Mouse (Mus musculus): ENCODE data around the gene Lrrk1. TPM values are rescaled to one million over a fixed set of nuclear protein-coding genes. Genes with fewer than 3 reads are reported as not detected.

Gene Lrrk1
- polyA plus RNA-seq (2015; fragmentation: Nextera tagmentation; extraction: Ambion mirVana), result 7.0 and 8.0 TPM in 2 replicates

GRCm38 (mm10) chr7:66387813-66388521 lies at the start of gene Lrrk1:
Gene Lrrk1, minus strand, starts transcription at chr7:66388350.
- Histone ChIP-seq H3K27ac (replicated peaks) (peak within 1 kb of the TSS; percentile 69), H3K36me3 (no peaks in the 10 kb centered on the region), H3K9me3 (no peaks in the 10 kb centered on the region), H3K9ac (peak within 1 kb of the TSS; percentile 93), H3K4me2 (peak within 1 kb of the TSS; percentile 81), H3K4me3 (peak within 1 kb of the TSS; percentile 78), H3K27me3 (replicated peaks) (peaks cover 1% of the 10 kb centered on the region; the same call in 1 of the 2 replicates), H3K4me1 (peaks cover 14% of the 10 kb centered on the region)
- WGBS, result under 1% methylated on average over 70 of the region's 70 CpGs
- peak; percentile 58; the same call in 1 of the 2 replicates for ATAC-seq (ENCODE audit: extremely low read depth, insufficient number of reproducible peaks, low FRiP score, low TSS enrichment)

GRCm38 (mm10) chr7:66434453-66434935 lies 46.3 kb upstream of the Lrrk1 start:
- H3K4me2 ChIP-seq, result no peak overlapping the region
- no peak overlapping the region for H3K9ac ChIP-seq
- H3K27me3 ChIP-seq (replicated peaks), result peaks cover 10% of the 10 kb centered on the region
- no peak for ATAC-seq (ENCODE audit: extremely low read depth, insufficient number of reproducible peaks, low FRiP score, low TSS enrichment)
- H3K27ac ChIP-seq (replicated peaks), result no peak overlapping the region
- WGBS, result 43% methylated on average over 10 of the region's 10 CpGs
- H3K4me1 ChIP-seq, result peaks cover 13% of the 10 kb centered on the region
- no peak overlapping the region for H3K4me3 ChIP-seq
- no peaks in the 10 kb centered on the region for H3K9me3 ChIP-seq
- H3K36me3 ChIP-seq, result no peaks in the 10 kb centered on the region

GRCm38 (mm10) chr7:66427437-66428161 lies 39.4 kb upstream of the Lrrk1 start, which contains the start of gene Aldh1a3:
Gene Aldh1a3, minus strand, starts transcription at chr7:66427517.
- Histone ChIP-seq H3K4me1 (peaks cover 19% of the 10 kb centered on the region), H3K27ac (replicated peaks) (no peak within 1 kb of the TSS), H3K9ac (peak within 1 kb of the TSS; percentile 67), H3K36me3 (no peaks in the 10 kb centered on the region), H3K4me2 (peak within 1 kb of the TSS; percentile 87), H3K27me3 (replicated peaks) (peaks cover 69% of the 10 kb centered on the region), H3K9me3 (no peaks in the 10 kb centered on the region), H3K4me3 (peak within 1 kb of the TSS; percentile 54)
- ATAC-seq (ENCODE audit: extremely low read depth, insufficient number of reproducible peaks, low FRiP score, low TSS enrichment), result peak; percentile 41; the same call in 1 of the 2 replicates
- under 1% methylated on average over 54 of the region's 56 CpGs for WGBS

GRCm38 (mm10) chr7:66427053-66427436 lies 38.9 kb upstream of the Lrrk1 start:
- H3K27ac ChIP-seq (replicated peaks), result no peak overlapping the region
- H3K4me3 ChIP-seq, result peak overlapping the region; percentile 54
- peak overlapping the region; percentile 67 for H3K9ac ChIP-seq
- ATAC-seq (ENCODE audit: extremely low read depth, insufficient number of reproducible peaks, low FRiP score, low TSS enrichment), result no peak
- peak overlapping the region; percentile 87 for H3K4me2 ChIP-seq
- H3K9me3 ChIP-seq, result no peaks in the 10 kb centered on the region
- H3K36me3 ChIP-seq, result no peaks in the 10 kb centered on the region
- H3K27me3 ChIP-seq (replicated peaks), result peaks cover 69% of the 10 kb centered on the region
- peaks cover 19% of the 10 kb centered on the region for H3K4me1 ChIP-seq
- 1% methylated on average over 23 of the region's 23 CpGs for WGBS

GRCm38 (mm10) chr7:66421903-66422302 lies 33.8 kb upstream of the Lrrk1 start:
- Histone ChIP-seq H3K27ac (replicated peaks) (no peak overlapping the region), H3K9ac (no peak overlapping the region), H3K4me3 (no peak overlapping the region), H3K9me3 (no peaks in the 10 kb centered on the region), H3K4me1 (peaks cover 3% of the 10 kb centered on the region), H3K36me3 (no peaks in the 10 kb centered on the region), H3K27me3 (replicated peaks) (peaks cover 50% of the 10 kb centered on the region), H3K4me2 (no peak overlapping the region)
- no peak for ATAC-seq (ENCODE audit: extremely low read depth, insufficient number of reproducible peaks, low FRiP score, low TSS enrichment)
- WGBS, result 74% methylated on average over 8 of the region's 8 CpGs

GRCm38 (mm10) chr7:66418981-66419380 lies 30.8 kb upstream of the Lrrk1 start:
- Histone ChIP-seq H3K27me3 (replicated peaks) (peaks cover 21% of the 10 kb centered on the region), H3K36me3 (no peaks in the 10 kb centered on the region), H3K4me1 (no peaks in the 10 kb centered on the region), H3K27ac (replicated peaks) (no peak overlapping the region), H3K9ac (no peak overlapping the region; the same call in 1 of the 2 replicates), H3K4me2 (no peak overlapping the region), H3K9me3 (no peaks in the 10 kb centered on the region), H3K4me3 (no peak overlapping the region)
- ATAC-seq (ENCODE audit: extremely low read depth, insufficient number of reproducible peaks, low FRiP score, low TSS enrichment), result no peak
- WGBS, result 45% methylated on average over 12 of the region's 12 CpGs

- Histone ChIP-seq H3K9me3 (no peaks in the 10 kb centered on the region), H3K9ac (no peak overlapping the region), H3K4me3 (no peak overlapping the region), H3K4me1 (peaks cover 13% of the 10 kb centered on the region), H3K27me3 (replicated peaks) (peaks cover 17% of the 10 kb centered on the region; the same call in 1 of the 2 replicates), H3K36me3 (no peaks in the 10 kb centered on the region), H3K27ac (replicated peaks) (no peak overlapping the region), H3K4me2 (no peak overlapping the region)
- WGBS, result 69% methylated on average over 4 of the region's 4 CpGs
- ATAC-seq (ENCODE audit: extremely low read depth, insufficient number of reproducible peaks, low FRiP score, low TSS enrichment), result no peak
Observed at GRCm38 (mm10) chr7:66416829-66417228, 28.7 kb upstream of the Lrrk1 start.

GRCm38 (mm10) chr7:66413093-66413492 lies 24.9 kb upstream of the Lrrk1 start:
- Histone ChIP-seq H3K9me3 (no peaks in the 10 kb centered on the region), H3K4me1 (peaks cover 13% of the 10 kb centered on the region), H3K4me2 (no peak overlapping the region), H3K27ac (replicated peaks) (no peak overlapping the region), H3K4me3 (no peak overlapping the region), H3K27me3 (replicated peaks) (peaks cover 4% of the 10 kb centered on the region; the same call in 1 of the 2 replicates), H3K9ac (no peak overlapping the region), H3K36me3 (no peaks in the 10 kb centered on the region)
- no peak for ATAC-seq (ENCODE audit: extremely low read depth, insufficient number of reproducible peaks, low FRiP score, low TSS enrichment)
- WGBS, result 74% methylated on average over 7 of the region's 7 CpGs

GRCm38 (mm10) chr7:66409433-66409832 lies 21.3 kb upstream of the Lrrk1 start:
- Histone ChIP-seq H3K4me3 (no peak overlapping the region), H3K4me2 (no peak overlapping the region), H3K9me3 (no peaks in the 10 kb centered on the region), H3K4me1 (peaks cover 41% of the 10 kb centered on the region), H3K36me3 (no peaks in the 10 kb centered on the region), H3K27ac (replicated peaks) (no peak overlapping the region), H3K27me3 (replicated peaks) (peaks cover 4% of the 10 kb centered on the region; the same call in 1 of the 2 replicates), H3K9ac (no peak overlapping the region)
- no peak for ATAC-seq (ENCODE audit: extremely low read depth, insufficient number of reproducible peaks, low FRiP score, low TSS enrichment)
- WGBS, result 65% methylated on average over 6 of the region's 6 CpGs

- Histone ChIP-seq H3K27me3 (replicated peaks) (peaks cover 4% of the 10 kb centered on the region; the same call in 1 of the 2 replicates), H3K4me1 (peaks cover 33% of the 10 kb centered on the region), H3K9ac (no peak overlapping the region), H3K36me3 (no peaks in the 10 kb centered on the region), H3K27ac (replicated peaks) (no peak overlapping the region), H3K9me3 (no peaks in the 10 kb centered on the region), H3K4me2 (no peak overlapping the region), H3K4me3 (no peak overlapping the region)
- 36% methylated on average over 8 of the region's 8 CpGs for WGBS
- ATAC-seq (ENCODE audit: extremely low read depth, insufficient number of reproducible peaks, low FRiP score, low TSS enrichment), result no peak
Observed at GRCm38 (mm10) chr7:66406971-66407370, 18.8 kb upstream of the Lrrk1 start.

GRCm38 (mm10) chr7:66405951-66406721 lies 18.0 kb upstream of the Lrrk1 start:
- H3K9ac ChIP-seq, result no peak overlapping the region
- no peaks in the 10 kb centered on the region for H3K9me3 ChIP-seq
- peaks cover 1% of the 10 kb centered on the region; the same call in 1 of the 2 replicates for H3K27me3 ChIP-seq (replicated peaks)
- peak overlapping the region; percentile 11; the same call in 1 of the 2 replicates for H3K4me2 ChIP-seq
- H3K4me3 ChIP-seq, result no peak overlapping the region
- H3K27ac ChIP-seq (replicated peaks), result 0 out of 2 replicates have a peak overlapping the region, but pooled peaks have one; percentile 1
- peaks cover 33% of the 10 kb centered on the region for H3K4me1 ChIP-seq
- ATAC-seq (ENCODE audit: extremely low read depth, insufficient number of reproducible peaks, low FRiP score, low TSS enrichment), result no peak
- WGBS, result 55% methylated on average over 13 of the region's 13 CpGs
- H3K36me3 ChIP-seq, result no peaks in the 10 kb centered on the region

All from heart, embryonic 13.5 days (tissue).